In the genomic region with DNA sequence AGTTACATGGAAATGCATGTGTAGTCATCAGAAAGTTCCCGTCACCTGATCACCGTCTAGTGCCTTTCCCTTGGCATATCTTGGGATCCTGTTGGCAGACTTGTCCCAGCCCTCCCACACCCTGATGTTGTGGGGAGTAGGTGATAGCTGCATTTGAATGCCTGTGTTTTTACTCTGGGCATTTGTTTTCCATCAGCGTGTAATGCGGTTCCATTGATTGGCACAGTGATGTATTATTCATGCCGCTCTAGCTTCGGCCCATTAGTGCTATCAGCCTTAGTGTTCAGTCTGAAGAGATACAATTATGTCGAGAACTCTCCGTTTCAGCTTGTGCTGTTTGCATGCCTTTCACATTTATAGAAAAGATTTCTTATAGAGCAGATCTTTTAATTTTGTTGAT, we compare ENCODE assay signal across 19 mouse cellular contexts.
DNase-seq lines count a peak whose midpoint lies in the region; ATAC-seq lines count a peak whose summit lies in the region.
"Had no signal": no experiment of that assay in that cellular context is flagged by ENCODE, and none has a peak within 500 bp of the region (broad histone marks: within the 10 kb centered on the region; RNA-seq: fewer than 3 reads in every experiment).

No protein-coding gene starts in this region.

- H3K4me1 ChIP-seq in hindbrain, embryonic 15.5 days (replicated peaks) = no peaks in the 10 kb centered on the region; the same call in 1 of the 2 replicates
- no peaks in the 10 kb centered on the region for H3K4me1 ChIP-seq in limb, embryonic 10.5 days
- H3K4me1 ChIP-seq: embryonic facial prominence, embryonic 10.5 days; heart, embryonic 13.5 days; limb, embryonic 13.5 days had no signal

- WGBS in hindbrain, embryonic 15.5 days = 25% methylated on average over 8 of the region's 8 CpGs
- WGBS in limb, embryonic 10.5 days = 91% methylated on average over 8 of the region's 8 CpGs

- H3K27me3 ChIP-seq in hindbrain, embryonic 15.5 days = no peaks in the 10 kb centered on the region
- H3K27me3 ChIP-seq in limb, embryonic 10.5 days (ENCODE audit: low read depth, poor library complexity, severe bottlenecking) = no peaks in the 10 kb centered on the region
- H3K27me3 ChIP-seq: heart, embryonic 13.5 days; limb, embryonic 13.5 days had no signal

- peak; percentile 14 for DNase-seq in embryo, embryonic 10.5 days (ENCODE audit: low spot score)
- no peak for DNase-seq in embryo, embryonic 9.5 days (ENCODE audit: extremely low spot score)
- peak; percentile 34 for DNase-seq in layer of hippocampus, adult 9-11 months
- DNase-seq in layer of hippocampus, postnatal 36 days = no peak
- peak; percentile 54 for DNase-seq in brain, adult 2 months (ENCODE audit: low read depth, low spot score)
- no peak for DNase-seq in limb, embryonic 10.5 days (ENCODE audit: low spot score)
- DNase-seq in natural killer cell, adult 2 months (ENCODE audit: low spot score in 2 of 2) = no peak
- DNase-seq: adrenal gland, postnatal 10 days; cerebellum, postnatal 14 days; gastrocnemius, postnatal 10 days; heart, postnatal 4 days; kidney, adult 11 months; kidney, postnatal 14 days; lung, postnatal 14 days had no signal

- H3K4me3 ChIP-seq in hindbrain, embryonic 15.5 days = no peak overlapping the region
- no peak overlapping the region for H3K4me3 ChIP-seq in limb, embryonic 10.5 days
- H3K4me3 ChIP-seq: embryonic facial prominence, embryonic 10.5 days; erythroblast, embryonic 14.5 days; heart, embryonic 13.5 days; limb, embryonic 13.5 days had no signal

- no peaks in the 10 kb centered on the region for H3K36me3 ChIP-seq in hindbrain, embryonic 15.5 days
- no peaks in the 10 kb centered on the region for H3K36me3 ChIP-seq in limb, embryonic 10.5 days
- H3K36me3 ChIP-seq: embryonic facial prominence, embryonic 10.5 days; heart, embryonic 13.5 days; limb, embryonic 13.5 days had no signal

- H3K4me2 ChIP-seq in hindbrain, embryonic 15.5 days = peak overlapping the region; percentile 11; the same call in 1 of the 2 replicates
- H3K4me2 ChIP-seq: heart, embryonic 13.5 days; limb, embryonic 13.5 days had no signal

- no peak overlapping the region for H3K27ac ChIP-seq in hindbrain, embryonic 15.5 days (replicated peaks)
- H3K27ac ChIP-seq in limb, embryonic 10.5 days = no peak overlapping the region
- H3K27ac ChIP-seq: embryonic facial prominence, embryonic 10.5 days; heart, embryonic 13.5 days; limb, embryonic 13.5 days had no signal

- no peak; the same call in 1 of the 2 replicates for ATAC-seq in hindbrain, embryonic 15.5 days (ENCODE audit: low FRiP score, low read depth)

- no peaks in the 10 kb centered on the region for H3K9me3 ChIP-seq in hindbrain, embryonic 15.5 days
- no peaks in the 10 kb centered on the region for H3K9me3 ChIP-seq in limb, embryonic 10.5 days (replicated peaks)
- H3K9me3 ChIP-seq: embryonic facial prominence, embryonic 10.5 days; heart, embryonic 13.5 days; limb, embryonic 13.5 days had no signal

- H3K9ac ChIP-seq in hindbrain, embryonic 15.5 days = no peak overlapping the region
- H3K9ac ChIP-seq: heart, embryonic 13.5 days; limb, embryonic 13.5 days had no signal

Comparison
In these comparisons a context has a peak if more than half of its experiments do, and no peak if none do; other contexts are left out.
1. DNase-seq: peak in embryo, embryonic 10.5 days (single experiment), layer of hippocampus, adult 9-11 months (single experiment) and brain, adult 2 months (single experiment); none in embryo, embryonic 9.5 days (single experiment), layer of hippocampus, postnatal 36 days (0 of 2), limb, embryonic 10.5 days (single experiment) and natural killer cell, adult 2 months (0 of 2).